Mouse (Mus musculus): ENCODE measurements around the gene Slc34a1. TPM values are rescaled to one million over a fixed set of nuclear protein-coding genes. Genes with fewer than 3 reads are reported as not detected.

The Slc34a1 gene
- polyA plus RNA-seq (2014; fragmentation: Nextera tagmentation; extraction: Ambion mirVana): not detected in 2 replicates

GRCm38 (mm10) chr13:55398088-55398487, at the start of gene Slc34a1:
Gene Slc34a1 (plus strand): TSS chr13:55398187.
- ATAC-seq (replicated peaks; ENCODE audit: low FRiP score, low TSS enrichment, low read depth): no peak
- H3K9me3 ChIP-seq (ENCODE audit: control insufficient read depth, low read length): no peaks in the 10 kb centered on the region
- DNase-seq (ENCODE audit: low spot score): no peak
- 78% methylated on average over 1 of the region's 1 CpGs for WGBS
- no peaks in the 10 kb centered on the region for H3K4me1 ChIP-seq (replicated peaks; ENCODE audit: control insufficient read depth, insufficient read depth, low read length)
- H3K36me3 ChIP-seq (ENCODE audit: control insufficient read depth, insufficient read depth, low read length): no peaks in the 10 kb centered on the region
- no peak within 1 kb of the TSS for H3K27ac ChIP-seq (ENCODE audit: low read depth)
- no peak within 1 kb of the TSS for H3K4me3 ChIP-seq (ENCODE audit: low read depth, low read length)
- H3K27me3 ChIP-seq (replicated peaks; ENCODE audit: control insufficient read depth, insufficient read depth, low read length): no peaks in the 10 kb centered on the region
- no peak within 1 kb of the TSS for H3K4me2 ChIP-seq (ENCODE audit: low read length)
- H3K9ac ChIP-seq (ENCODE audit: low read length): no peak within 1 kb of the TSS

GRCm38 (mm10) chr13:55361145-55361544, 36.8 kb upstream of the Slc34a1 start:
- H3K9me3 ChIP-seq (ENCODE audit: control insufficient read depth, low read length): no peaks in the 10 kb centered on the region
- peaks cover 13% of the 10 kb centered on the region for H3K4me1 ChIP-seq (replicated peaks; ENCODE audit: control insufficient read depth, insufficient read depth, low read length)
- ATAC-seq (replicated peaks; ENCODE audit: low FRiP score, low TSS enrichment, low read depth): no peak
- H3K4me3 ChIP-seq (ENCODE audit: low read depth, low read length): peak overlapping the region; percentile 97
- peak overlapping the region; percentile 94 for H3K4me2 ChIP-seq (ENCODE audit: low read length)
- H3K36me3 ChIP-seq (ENCODE audit: control insufficient read depth, insufficient read depth, low read length): peaks cover 42% of the 10 kb centered on the region
- no peak for DNase-seq (ENCODE audit: low spot score)
- no peaks in the 10 kb centered on the region for H3K27me3 ChIP-seq (replicated peaks; ENCODE audit: control insufficient read depth, insufficient read depth, low read length)
- peak overlapping the region; percentile 87; the same call in 1 of the 2 replicates for H3K9ac ChIP-seq (ENCODE audit: low read length)
- H3K27ac ChIP-seq (ENCODE audit: low read depth): no peak overlapping the region

GRCm38 (mm10) chr13:55361974-55362452, 36.0 kb upstream of the Slc34a1 start:
- Histone ChIP-seq H3K4me3 (ENCODE audit: low read depth, low read length) (peak overlapping the region; percentile 97), H3K4me1 (replicated peaks; ENCODE audit: control insufficient read depth, insufficient read depth, low read length) (peaks cover 13% of the 10 kb centered on the region), H3K27ac (ENCODE audit: low read depth) (peak overlapping the region; percentile 95), H3K36me3 (ENCODE audit: control insufficient read depth, insufficient read depth, low read length) (peaks cover 42% of the 10 kb centered on the region), H3K27me3 (replicated peaks; ENCODE audit: control insufficient read depth, insufficient read depth, low read length) (no peaks in the 10 kb centered on the region), H3K9me3 (ENCODE audit: control insufficient read depth, low read length) (no peaks in the 10 kb centered on the region), H3K9ac (ENCODE audit: low read length) (peak overlapping the region; percentile 87), H3K4me2 (ENCODE audit: low read length) (peak overlapping the region; percentile 94)
- ATAC-seq (replicated peaks; ENCODE audit: low FRiP score, low TSS enrichment, low read depth) (peak; percentile 25; the same call in 1 of the 2 replicates), DNase-seq (ENCODE audit: low spot score) (no peak)
- under 1% methylated on average over 32 of the region's 32 CpGs for WGBS

- H3K27ac ChIP-seq (ENCODE audit: low read depth): peak within 1 kb of the TSS; percentile 95
- peak within 1 kb of the TSS; percentile 87 for H3K9ac ChIP-seq (ENCODE audit: low read length)
- H3K4me1 ChIP-seq (replicated peaks; ENCODE audit: control insufficient read depth, insufficient read depth, low read length): peaks cover 13% of the 10 kb centered on the region
- peak within 1 kb of the TSS; percentile 97 for H3K4me3 ChIP-seq (ENCODE audit: low read depth, low read length)
- peak within 1 kb of the TSS; percentile 94 for H3K4me2 ChIP-seq (ENCODE audit: low read length)
- H3K27me3 ChIP-seq (replicated peaks; ENCODE audit: control insufficient read depth, insufficient read depth, low read length): no peaks in the 10 kb centered on the region
- no peaks in the 10 kb centered on the region for H3K9me3 ChIP-seq (ENCODE audit: control insufficient read depth, low read length)
- WGBS: under 1% methylated on average over 35 of the region's 35 CpGs
- DNase-seq (ENCODE audit: low spot score) (peak; percentile 95), ATAC-seq (replicated peaks; ENCODE audit: low FRiP score, low TSS enrichment, low read depth) (peak; percentile 98)
- peaks cover 37% of the 10 kb centered on the region for H3K36me3 ChIP-seq (ENCODE audit: control insufficient read depth, insufficient read depth, low read length)
Observed at GRCm38 (mm10) chr13:55362453-55363060, 35.4 kb upstream of the Slc34a1 start, which contains the start of gene Lman2. Gene Lman2 (minus strand): TSS chr13:55362783.

GRCm38 (mm10) chr13:55368401-55368800, 29.6 kb upstream of the Slc34a1 start:
- ATAC-seq (replicated peaks; ENCODE audit: low FRiP score, low TSS enrichment, low read depth) (no peak), DNase-seq (ENCODE audit: low spot score) (no peak)
- H3K9me3 ChIP-seq (ENCODE audit: control insufficient read depth, low read length): no peaks in the 10 kb centered on the region
- H3K27ac ChIP-seq (ENCODE audit: low read depth): no peak overlapping the region
- H3K36me3 ChIP-seq (ENCODE audit: control insufficient read depth, insufficient read depth, low read length): no peaks in the 10 kb centered on the region
- H3K4me2 ChIP-seq (ENCODE audit: low read length): no peak overlapping the region
- H3K4me1 ChIP-seq (replicated peaks; ENCODE audit: control insufficient read depth, insufficient read depth, low read length): no peaks in the 10 kb centered on the region
- H3K9ac ChIP-seq (ENCODE audit: low read length): no peak overlapping the region
- H3K4me3 ChIP-seq (ENCODE audit: low read depth, low read length): no peak overlapping the region
- 0 out of 2 replicates have a peak, but pooled peaks cover 4% of the 10 kb centered on the region for H3K27me3 ChIP-seq (replicated peaks; ENCODE audit: control insufficient read depth, insufficient read depth, low read length)
- WGBS: 75% methylated on average over 7 of the region's 7 CpGs

- no peaks in the 10 kb centered on the region for H3K4me1 ChIP-seq (replicated peaks; ENCODE audit: control insufficient read depth, insufficient read depth, low read length)
- H3K4me3 ChIP-seq (ENCODE audit: low read depth, low read length): no peak within 1 kb of the TSS
- no peaks in the 10 kb centered on the region for H3K9me3 ChIP-seq (ENCODE audit: control insufficient read depth, low read length)
- H3K27ac ChIP-seq (ENCODE audit: low read depth): no peak within 1 kb of the TSS
- no peak for ATAC-seq (replicated peaks; ENCODE audit: low FRiP score, low TSS enrichment, low read depth)
- DNase-seq (ENCODE audit: low spot score): no peak
- H3K4me2 ChIP-seq (ENCODE audit: low read length): no peak within 1 kb of the TSS
- H3K27me3 ChIP-seq (replicated peaks; ENCODE audit: control insufficient read depth, insufficient read depth, low read length): 0 out of 2 replicates have a peak, but pooled peaks cover 4% of the 10 kb centered on the region
- H3K36me3 ChIP-seq (ENCODE audit: control insufficient read depth, insufficient read depth, low read length): no peaks in the 10 kb centered on the region
- 52% methylated on average over 13 of the region's 13 CpGs for WGBS
- no peak within 1 kb of the TSS for H3K9ac ChIP-seq (ENCODE audit: low read length)
Observed at GRCm38 (mm10) chr13:55369531-55370114, 28.4 kb upstream of the Slc34a1 start, which contains the start of gene Rgs14. Gene Rgs14 (plus strand): TSS chr13:55369732.

GRCm38 (mm10) chr13:55370234-55370633, 27.8 kb upstream of the Slc34a1 start:
- Histone ChIP-seq H3K4me2 (ENCODE audit: low read length) (no peak overlapping the region), H3K9ac (ENCODE audit: low read length) (no peak overlapping the region), H3K9me3 (ENCODE audit: control insufficient read depth, low read length) (no peaks in the 10 kb centered on the region), H3K4me1 (replicated peaks; ENCODE audit: control insufficient read depth, insufficient read depth, low read length) (no peaks in the 10 kb centered on the region), H3K27ac (ENCODE audit: low read depth) (no peak overlapping the region), H3K27me3 (replicated peaks; ENCODE audit: control insufficient read depth, insufficient read depth, low read length) (0 out of 2 replicates have a peak, but pooled peaks cover 4% of the 10 kb centered on the region), H3K4me3 (ENCODE audit: low read depth, low read length) (no peak overlapping the region), H3K36me3 (ENCODE audit: control insufficient read depth, insufficient read depth, low read length) (no peaks in the 10 kb centered on the region)
- DNase-seq (ENCODE audit: low spot score) (no peak), ATAC-seq (replicated peaks; ENCODE audit: low FRiP score, low TSS enrichment, low read depth) (no peak)
- WGBS: 53% methylated on average over 3 of the region's 3 CpGs

GRCm38 (mm10) chr13:55371007-55371681, 26.8 kb upstream of the Slc34a1 start:
- Histone ChIP-seq H3K9ac (ENCODE audit: low read length) (no peak overlapping the region), H3K27me3 (replicated peaks; ENCODE audit: control insufficient read depth, insufficient read depth, low read length) (0 out of 2 replicates have a peak, but pooled peaks cover 4% of the 10 kb centered on the region), H3K4me2 (ENCODE audit: low read length) (no peak overlapping the region), H3K36me3 (ENCODE audit: control insufficient read depth, insufficient read depth, low read length) (no peaks in the 10 kb centered on the region), H3K4me1 (replicated peaks; ENCODE audit: control insufficient read depth, insufficient read depth, low read length) (no peaks in the 10 kb centered on the region), H3K4me3 (ENCODE audit: low read depth, low read length) (no peak overlapping the region), H3K9me3 (ENCODE audit: control insufficient read depth, low read length) (no peaks in the 10 kb centered on the region), H3K27ac (ENCODE audit: low read depth) (no peak overlapping the region)
- WGBS: 65% methylated on average over 8 of the region's 8 CpGs
- no peak for DNase-seq (ENCODE audit: low spot score)
- no peak for ATAC-seq (replicated peaks; ENCODE audit: low FRiP score, low TSS enrichment, low read depth)

All from intestine, embryonic 14.5 days (tissue).